Mouse (Mus musculus) neural tube, embryonic 14.5 days (tissue): Measurements from ENCODE around the gene Baz2b. TPM values are rescaled to one million over a fixed set of nuclear protein-coding genes. Genes with fewer than 3 reads are reported as not detected.

Source experiments
- ATAC-seq: fragments of 200-750 bp; cut with Nextera tagmentation; 2 replicates; pipeline ENCODE4 v1.8.0; 2017; ENCODE audit warnings: low read depth, mild to moderate bottlenecking, moderate TSS enrichment, moderate library complexity
- H3K27ac ChIP-seq: fragments of 300-500 bp; sonication (generic); 2 replicates; pipeline ENCODE4 v1.5.1; 2014; ENCODE audit warnings: low read depth, mild to moderate bottlenecking, control low read depth, low read length, moderate library complexity, mixed read lengths
- H3K27me3 ChIP-seq: fragments of 300-500 bp; sonication (generic); 2 replicates; pipeline ENCODE4 v1.6.1; 2014; ENCODE audit warnings: low read length; ENCODE audit not compliant: control insufficient read depth, insufficient read depth
- H3K36me3 ChIP-seq: fragments of 300-500 bp; sonication (generic); 2 replicates; pipeline ENCODE4 v1.6.1; 2014; ENCODE audit warnings: low read length, mixed read lengths; ENCODE audit not compliant: control insufficient read depth, insufficient read depth
- H3K4me1 ChIP-seq: fragments of 300-500 bp; sonication (generic); 2 replicates; pipeline ENCODE4 v1.6.1; 2014; ENCODE audit warnings: low read length; ENCODE audit not compliant: control insufficient read depth, insufficient read depth
- H3K4me2 ChIP-seq: fragments of 300-500 bp; sonication (generic); 2 replicates; pipeline ENCODE4 v1.6.1; 2014; ENCODE audit warnings: mild to moderate bottlenecking, low read depth, low read length, control low read depth
- H3K4me3 ChIP-seq: fragments of 300-500 bp; sonication (generic); 2 replicates; pipeline ENCODE4 v1.5.1; 2014; ENCODE audit warnings: low read depth, low read length, control low read depth, mixed read lengths
- H3K9ac ChIP-seq: fragments of 300-500 bp; sonication (generic); replicated peaks from 2 replicates; pipeline ENCODE4 v1.6.1; 2014; ENCODE audit warnings: low read depth, mild to moderate bottlenecking, control low read depth, low read length, mixed read lengths
- H3K9me3 ChIP-seq: fragments of 300-500 bp; sonication (generic); 2 replicates; pipeline ENCODE4 v1.6.1; 2016; ENCODE audit warnings: low read length; ENCODE audit not compliant: control insufficient read depth
- WGBS: fragments of 180-500 bp; shearing (Covaris S2); extraction: QIAGEN DNeasy Blood & Tissue Kit; methylation state at CpG from one replicate; pipeline ENCODE4 v1.1.7; 2014; 5-methylcytosine and 5-hydroxymethylcytosine counted together
- polyA plus RNA-seq: library from polyadenylated mRNA; unstranded; fragments of >200 nt; fragmentation: Nextera tagmentation; extraction: Ambion mirVana; gene quantifications from 2 replicates; pipeline ENCODE4 v1.2.1, GENCODE M21; 2014

Baz2b gene
- polyA plus RNA-seq, 1 experiment from 2014 or later, result 85.3 TPM

DNA sequence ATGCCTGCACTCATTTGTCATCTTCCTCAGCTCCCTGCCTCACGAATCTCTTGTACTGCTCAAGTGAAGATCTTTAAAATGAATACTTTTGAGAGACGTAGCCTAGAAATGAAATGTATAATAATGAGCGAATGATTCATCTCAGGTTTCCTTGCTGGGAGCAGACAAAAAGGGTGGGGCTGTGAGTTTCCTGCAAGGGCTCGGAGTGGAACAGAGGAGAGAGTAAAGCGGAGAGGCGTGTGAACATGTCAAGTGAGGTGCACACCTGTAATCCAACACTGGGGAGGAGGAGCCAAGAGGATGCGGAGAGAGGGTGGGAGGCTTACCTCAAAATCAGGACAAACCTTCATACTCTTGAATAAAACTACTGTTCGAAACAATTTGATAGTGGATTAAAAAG, 312.8 kb downstream of the Baz2b start:
- no peak overlapping the region for H3K27ac ChIP-seq
- WGBS, result 92% methylated on average over 8 of the region's 8 CpGs
- H3K9me3 ChIP-seq, result no peaks in the 10 kb centered on the region
- no peaks in the 10 kb centered on the region for H3K27me3 ChIP-seq
- H3K9ac ChIP-seq, result no peak overlapping the region
- H3K4me1 ChIP-seq, result no peaks in the 10 kb centered on the region
- H3K36me3 ChIP-seq, result peaks cover 12% of the 10 kb centered on the region; the same call in 1 of the 2 replicates
- H3K4me3 ChIP-seq, result no peak overlapping the region
- ATAC-seq, result no peak
- no peak overlapping the region for H3K4me2 ChIP-seq

DNA sequence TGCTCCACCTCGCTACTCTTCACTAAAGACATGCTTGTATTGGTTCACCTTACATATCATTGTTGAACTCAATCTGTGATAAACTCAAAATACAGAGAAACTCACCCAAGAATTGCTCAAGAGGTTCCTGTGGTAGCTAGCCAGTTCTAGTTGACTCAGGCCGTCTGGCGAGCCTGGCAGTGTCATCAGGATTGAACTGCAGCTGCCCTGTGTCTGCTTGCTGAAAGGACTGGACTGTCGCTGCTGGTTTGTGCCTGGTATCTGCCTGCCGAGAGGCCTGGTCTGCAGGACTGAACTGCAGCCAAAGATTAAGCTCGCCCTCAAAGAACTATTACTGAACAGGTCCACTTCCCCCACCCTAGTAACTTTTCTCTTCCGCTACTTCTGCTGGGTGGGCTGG, 313.2 kb downstream of the Baz2b start:
- Histone ChIP-seq H3K36me3 (peaks cover 12% of the 10 kb centered on the region; the same call in 1 of the 2 replicates), H3K9ac (no peak overlapping the region), H3K4me3 (no peak overlapping the region), H3K9me3 (no peaks in the 10 kb centered on the region), H3K27me3 (no peaks in the 10 kb centered on the region), H3K4me2 (no peak overlapping the region), H3K27ac (no peak overlapping the region), H3K4me1 (no peaks in the 10 kb centered on the region)
- no peak for ATAC-seq
- WGBS, result 85% methylated on average over 7 of the region's 7 CpGs

DNA sequence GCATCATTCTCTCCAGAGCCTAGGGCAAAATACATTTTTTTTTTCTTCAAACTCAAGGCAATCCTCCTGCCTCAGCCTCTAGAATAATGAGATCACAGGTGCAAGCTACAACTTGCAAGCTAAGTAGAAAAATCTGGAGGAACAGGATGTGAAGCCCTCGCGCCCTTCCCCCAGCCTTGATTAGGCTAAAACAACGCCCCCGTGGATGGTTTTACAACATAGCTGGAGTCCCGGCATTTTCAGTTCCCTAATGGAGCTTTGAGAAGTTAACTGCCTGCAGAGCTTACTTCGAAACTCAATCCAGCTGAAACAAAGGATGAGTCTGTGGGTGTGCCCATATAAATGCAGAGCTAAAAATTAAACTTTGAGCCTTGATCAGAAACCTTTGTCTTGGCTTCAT, 319.9 kb downstream of the Baz2b start:
- no peaks in the 10 kb centered on the region for H3K36me3 ChIP-seq
- H3K27me3 ChIP-seq, result no peaks in the 10 kb centered on the region
- H3K4me1 ChIP-seq, result no peaks in the 10 kb centered on the region
- no peak overlapping the region for H3K9ac ChIP-seq
- no peak overlapping the region for H3K4me2 ChIP-seq
- 50% methylated on average over 6 of the region's 6 CpGs for whole genome bisulfite sequencing
- no peak overlapping the region for H3K4me3 ChIP-seq
- H3K9me3 ChIP-seq, result no peaks in the 10 kb centered on the region
- no peak overlapping the region for H3K27ac ChIP-seq
- ATAC-seq, result no peak

- ATAC-seq, result peak; percentile 29
- Histone ChIP-seq H3K36me3 (no peaks in the 10 kb centered on the region), H3K27ac (no peak overlapping the region), H3K4me1 (no peaks in the 10 kb centered on the region), H3K9me3 (no peaks in the 10 kb centered on the region), H3K4me2 (peak overlapping the region; percentile 81), H3K27me3 (no peaks in the 10 kb centered on the region), H3K4me3 (peak overlapping the region; percentile 83), H3K9ac (no peak overlapping the region)
- 74% methylated on average over 8 of the region's 8 CpGs for WGBS
These were observed 326.8 kb downstream of the Baz2b start for GRCm38 (mm10) chr2:59882742-59883281.

DNA sequence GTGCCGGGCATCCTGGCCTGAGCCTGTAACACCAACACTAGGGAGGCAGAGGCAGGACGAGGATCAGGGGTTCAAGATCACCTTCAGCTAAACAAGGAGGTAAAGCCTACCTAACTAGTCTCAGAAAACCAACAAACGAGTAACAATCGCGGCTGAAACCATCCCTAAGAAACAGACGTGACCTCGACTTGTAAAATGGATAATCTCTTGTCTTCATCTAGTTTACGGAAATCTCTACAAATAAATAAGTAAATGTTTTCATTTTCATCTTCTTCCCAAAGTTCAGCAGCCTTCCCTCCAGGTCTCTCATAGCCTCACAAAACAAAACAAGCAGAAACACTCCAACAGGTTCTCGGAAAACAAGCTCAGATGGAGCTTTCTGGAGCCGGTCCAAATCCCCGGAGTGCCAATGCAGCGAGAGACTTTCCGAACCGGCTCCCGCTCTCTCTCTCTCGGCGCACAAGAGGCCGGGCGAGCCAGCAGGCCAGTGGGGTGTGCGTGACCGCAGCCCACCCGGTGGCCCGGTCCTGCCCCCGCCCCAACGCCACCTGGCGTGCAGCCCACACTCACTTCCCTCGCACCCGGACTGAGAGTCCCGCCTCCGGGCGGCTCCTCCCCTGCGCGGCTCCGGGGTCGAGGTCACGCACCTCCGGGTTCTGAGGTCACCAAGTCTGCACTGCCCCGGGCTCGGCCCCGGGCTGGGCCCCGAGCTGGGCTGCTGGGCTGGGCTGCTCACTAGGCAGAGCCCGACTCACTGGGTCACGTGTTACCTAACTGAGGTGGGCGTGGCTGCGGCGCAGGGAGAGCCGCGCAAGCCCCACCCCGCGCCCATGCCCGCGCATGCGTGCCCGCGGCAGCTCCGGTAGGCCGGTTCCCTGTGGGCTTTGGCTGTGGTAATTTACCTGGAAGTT, 327.6 kb downstream of the Baz2b start, which contains the start of gene Wdsub1:
Gene Wdsub1 (minus strand): TSS at position 761 of the 911 bp plus-strand sequence.
- Histone ChIP-seq H3K4me2 (peak within 1 kb of the TSS; percentile 81), H3K9ac (peak within 1 kb of the TSS; percentile 67), H3K4me3 (peak within 1 kb of the TSS; percentile 83), H3K27me3 (no peaks in the 10 kb centered on the region), H3K36me3 (no peaks in the 10 kb centered on the region), H3K4me1 (no peaks in the 10 kb centered on the region), H3K9me3 (no peaks in the 10 kb centered on the region), H3K27ac (no peak within 1 kb of the TSS)
- ATAC-seq, result peak; percentile 95
- WGBS, result 7% methylated on average over 49 of the region's 57 CpGs

- Histone ChIP-seq H3K4me3 (peak overlapping the region; percentile 83; the same call in 1 of the 2 replicates), H3K9me3 (no peaks in the 10 kb centered on the region), H3K4me1 (no peaks in the 10 kb centered on the region), H3K4me2 (peak overlapping the region; percentile 81), H3K9ac (no peak overlapping the region), H3K27ac (no peak overlapping the region), H3K36me3 (no peaks in the 10 kb centered on the region), H3K27me3 (no peaks in the 10 kb centered on the region)
- WGBS, result 85% methylated on average over 6 of the region's 6 CpGs
- ATAC-seq, result no peak
These were observed 328.2 kb downstream of the Baz2b start for GRCm38 (mm10) chr2:59881404-59881803.

DNA sequence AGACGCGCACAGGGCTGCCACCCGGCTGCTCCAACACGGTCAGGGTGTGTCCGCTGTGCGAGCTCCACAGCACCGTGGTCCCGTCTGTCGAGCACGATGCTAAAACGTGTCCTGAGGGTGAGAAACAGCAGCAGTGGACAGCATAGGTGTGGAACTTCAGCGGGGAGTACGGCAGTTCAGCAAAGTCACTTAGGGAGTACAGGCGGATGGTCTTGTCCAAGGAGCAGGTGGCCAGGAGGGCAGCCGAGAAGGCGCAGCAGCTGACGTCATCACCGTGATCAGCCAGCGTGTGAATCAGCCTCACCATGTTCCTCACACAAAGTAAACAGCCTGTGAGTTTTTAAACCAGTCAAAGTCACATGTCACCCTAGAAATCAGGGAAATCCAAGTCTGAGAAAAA, 331.4 kb downstream of the Baz2b start:
- H3K27me3 ChIP-seq, result no peaks in the 10 kb centered on the region
- no peaks in the 10 kb centered on the region for H3K4me1 ChIP-seq
- H3K9me3 ChIP-seq, result no peaks in the 10 kb centered on the region
- no peak for ATAC-seq
- H3K36me3 ChIP-seq, result no peaks in the 10 kb centered on the region
- WGBS, result 77% methylated on average over 19 of the region's 19 CpGs
- no peak overlapping the region for H3K4me3 ChIP-seq
- H3K4me2 ChIP-seq, result no peak overlapping the region
- H3K27ac ChIP-seq, result no peak overlapping the region
- no peak overlapping the region for H3K9ac ChIP-seq

DNA sequence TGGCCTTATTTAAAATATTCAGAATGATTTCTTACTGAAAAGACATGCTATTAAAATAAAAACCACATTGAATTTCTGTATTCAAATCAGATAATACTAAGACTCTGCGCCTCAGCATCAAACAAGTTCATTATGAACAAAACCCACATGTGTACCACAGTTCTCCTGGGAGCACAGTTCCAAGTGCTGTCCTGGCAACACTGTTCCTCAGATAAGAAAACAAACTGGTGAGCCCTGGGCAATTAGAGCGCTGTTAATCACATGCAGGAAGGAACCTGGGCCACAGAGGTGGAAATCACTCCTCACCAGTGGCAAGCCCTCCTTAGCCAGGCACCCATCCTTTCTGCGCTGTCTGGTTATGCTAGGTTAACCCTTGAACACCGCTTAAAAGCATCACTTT, 332.3 kb downstream of the Baz2b start:
- Histone ChIP-seq H3K4me2 (no peak overlapping the region), H3K4me1 (no peaks in the 10 kb centered on the region), H3K9me3 (no peaks in the 10 kb centered on the region), H3K9ac (no peak overlapping the region), H3K4me3 (no peak overlapping the region), H3K36me3 (no peaks in the 10 kb centered on the region), H3K27ac (no peak overlapping the region), H3K27me3 (no peaks in the 10 kb centered on the region)
- 75% methylated on average over 4 of the region's 4 CpGs for WGBS
- ATAC-seq, result no peak

- Histone ChIP-seq H3K4me3 (no peak overlapping the region), H3K4me1 (no peaks in the 10 kb centered on the region), H3K36me3 (no peaks in the 10 kb centered on the region), H3K9ac (no peak overlapping the region), H3K9me3 (no peaks in the 10 kb centered on the region), H3K27me3 (no peaks in the 10 kb centered on the region), H3K27ac (no peak overlapping the region), H3K4me2 (no peak overlapping the region)
- ATAC-seq, result no peak
- WGBS, result 92% methylated on average over 15 of the region's 15 CpGs
These were observed 333.2 kb downstream of the Baz2b start for GRCm38 (mm10) chr2:59876482-59876881.
